Mouse (Mus musculus) hindbrain, embryonic 10.5 days (tissue): ENCODE data around the gene Prkag1. TPM values are rescaled to one million over a fixed set of nuclear protein-coding genes. Genes with fewer than 3 reads are reported as not detected.
A peak's percentile ranks its signal among the peaks of the same experiment; 100 is the strongest.

Source experiments
- DNase-seq: peaks from one replicate; pipeline ENCODE4 v3.0.0-alpha.2; 2017; ENCODE audit warnings: low spot score
- H3K27ac ChIP-seq: fragments of 300-500 bp; sonication (generic); 2 replicates; pipeline ENCODE4 v1.5.1; 2016; ENCODE audit warnings: mild to moderate bottlenecking, moderate library complexity
- H3K27me3 ChIP-seq: fragments of 300-500 bp; sonication (generic); 2 replicates; pipeline ENCODE4 v1.6.1; 2016; ENCODE audit warnings: mild to moderate bottlenecking; ENCODE audit not compliant: poor library complexity, insufficient read depth, severe bottlenecking
- H3K36me3 ChIP-seq: fragments of 300-500 bp; sonication (generic); 2 replicates; pipeline ENCODE4 v1.6.1; 2016; ENCODE audit warnings: mild to moderate bottlenecking, moderate library complexity
- H3K4me1 ChIP-seq: fragments of 300-500 bp; sonication (generic); replicated peaks from 2 replicates; pipeline ENCODE4 v1.6.1; 2016; ENCODE audit warnings: mild to moderate bottlenecking
- H3K4me3 ChIP-seq: fragments of 300-500 bp; sonication (generic); 2 replicates; pipeline ENCODE4 v1.5.1; 2016; ENCODE audit warnings: mild to moderate bottlenecking, moderate library complexity
- H3K9me3 ChIP-seq: fragments of 300-500 bp; sonication (generic); 2 replicates; pipeline ENCODE4 v1.6.1; 2016; ENCODE audit warnings: mild to moderate bottlenecking, moderate library complexity
- WGBS: fragments of 180-500 bp; shearing (Covaris S2); methylation state at CpG from one replicate; pipeline ENCODE4 v1.1.7; 2016; 5-methylcytosine and 5-hydroxymethylcytosine counted together
- polyA plus RNA-seq: library from polyadenylated mRNA; unstranded; fragments of >200 nt; fragmentation: Nextera tagmentation; extraction: Ambion mirVana; gene quantifications from 2 replicates; pipeline ENCODE4 v1.2.1, GENCODE M21; 2016

The Prkag1 gene
- 88.7 and 89.0 TPM in 2 replicates for polyA plus RNA-seq

DNA sequence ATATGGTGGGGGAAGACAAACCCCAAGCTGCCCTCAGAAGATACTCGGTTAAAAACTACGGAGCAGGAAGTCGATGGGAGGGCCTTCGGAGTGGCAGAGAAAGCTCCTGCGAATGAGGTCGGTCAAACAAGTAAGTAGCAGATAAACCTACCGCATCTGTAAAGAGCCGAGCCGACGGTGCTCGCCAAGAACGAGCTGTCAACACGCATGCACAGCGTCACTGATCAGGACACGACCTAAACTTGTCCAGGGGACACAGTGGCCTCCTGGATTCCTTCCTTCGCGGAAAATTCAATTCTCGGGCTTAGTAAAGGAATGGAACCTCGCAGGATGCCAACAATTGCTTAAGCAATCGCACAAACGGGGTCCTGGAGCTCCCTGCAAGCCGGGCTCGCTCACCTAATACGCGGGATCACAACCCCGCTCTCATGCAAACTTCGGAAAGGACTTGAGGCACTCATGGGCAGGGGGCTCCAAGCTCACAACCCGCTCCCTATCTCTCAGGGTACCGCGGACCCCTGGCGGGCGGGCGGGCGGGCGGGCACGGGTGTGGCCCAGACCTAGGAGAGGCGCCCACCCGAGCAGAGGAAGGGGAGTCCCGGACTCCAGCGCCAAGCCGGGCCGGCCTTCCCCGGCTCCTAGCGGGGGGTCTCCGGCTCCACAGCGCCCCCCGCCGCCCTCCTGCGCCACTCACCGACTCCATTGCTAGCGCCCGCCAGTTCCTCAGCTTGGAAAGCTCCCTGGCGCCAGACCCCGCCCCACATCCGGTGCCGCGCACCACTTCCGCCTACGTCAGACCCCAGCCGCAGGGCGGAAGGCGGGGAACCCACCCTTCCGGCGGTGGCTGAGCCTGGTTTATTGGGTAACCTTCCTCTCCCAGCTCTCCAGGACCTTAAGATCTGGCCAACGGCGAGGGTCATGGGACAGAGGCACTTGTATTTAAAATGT, at the start of gene Prkag1:
Gene Prkag1 (minus strand): TSS at position 786 of the 948 bp plus-strand sequence.
- H3K9me3 ChIP-seq: no peaks in the 10 kb centered on the region
- under 1% methylated on average over 66 of the region's 66 CpGs for WGBS
- peaks cover 20% of the 10 kb centered on the region for H3K4me1 ChIP-seq
- H3K27me3 ChIP-seq: no peaks in the 10 kb centered on the region
- peak within 1 kb of the TSS; percentile 92 for H3K27ac ChIP-seq
- DNase-seq: peak; percentile 98
- peak within 1 kb of the TSS; percentile 84 for H3K4me3 ChIP-seq
- H3K36me3 ChIP-seq: peaks cover 43% of the 10 kb centered on the region

DNA sequence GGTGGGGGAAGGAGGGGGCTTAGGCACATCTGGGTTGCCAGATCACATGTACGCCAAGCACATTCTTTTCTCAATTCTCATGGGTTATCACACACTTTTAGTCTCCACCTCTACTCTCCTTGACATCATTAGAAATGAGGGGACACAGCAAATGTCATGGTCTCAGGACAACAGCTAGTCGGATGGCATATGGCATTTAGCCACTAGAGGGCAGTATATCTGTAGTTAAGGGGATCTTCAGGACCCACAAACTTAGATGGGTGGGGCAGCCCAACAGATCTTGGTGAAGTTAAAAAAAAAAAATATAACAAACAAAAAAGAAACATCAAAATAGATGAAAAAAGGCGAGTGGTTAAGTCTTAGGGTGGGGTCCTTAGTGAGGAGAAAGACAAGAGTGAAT, 46.0 kb upstream of the Prkag1 start:
- no peaks in the 10 kb centered on the region for H3K27me3 ChIP-seq
- 16% methylated on average over 3 of the region's 3 CpGs for WGBS

GRCm38 (mm10) chr15:98871916-98872888, 40.9 kb upstream of the Prkag1 start:
- Histone ChIP-seq H3K9me3 (no peaks in the 10 kb centered on the region), H3K36me3 (peaks cover 13% of the 10 kb centered on the region), H3K4me3 (peak overlapping the region; percentile 99), H3K4me1 (peaks cover 46% of the 10 kb centered on the region), H3K27ac (peak overlapping the region; percentile 99), H3K27me3 (no peaks in the 10 kb centered on the region)
- peak; percentile 94 for DNase-seq
- under 1% methylated on average over 51 of the region's 51 CpGs for WGBS

More for the DNA sequence above, 46.0 kb upstream of the Prkag1 start:
- no peak overlapping the region for H3K27ac ChIP-seq
- DNase-seq: peak; percentile 57
- peaks cover 35% of the 10 kb centered on the region for H3K4me1 ChIP-seq
- peaks cover 8% of the 10 kb centered on the region for H3K36me3 ChIP-seq
- no peaks in the 10 kb centered on the region for H3K9me3 ChIP-seq
- H3K4me3 ChIP-seq: no peak overlapping the region

GRCm38 (mm10) chr15:98871070-98871915, 40.0 kb upstream of the Prkag1 start, which contains the start of gene Kmt2d:
Kmt2d (minus strand) TSS chr15:98871204.
- no peaks in the 10 kb centered on the region for H3K27me3 ChIP-seq
- H3K4me1 ChIP-seq: peaks cover 48% of the 10 kb centered on the region
- under 1% methylated on average over 73 of the region's 94 CpGs for WGBS
- H3K9me3 ChIP-seq: no peaks in the 10 kb centered on the region
- peak within 1 kb of the TSS; percentile 99 for H3K27ac ChIP-seq
- DNase-seq: no peak
- H3K36me3 ChIP-seq: peaks cover 22% of the 10 kb centered on the region
- H3K4me3 ChIP-seq: peak within 1 kb of the TSS; percentile 99

DNA sequence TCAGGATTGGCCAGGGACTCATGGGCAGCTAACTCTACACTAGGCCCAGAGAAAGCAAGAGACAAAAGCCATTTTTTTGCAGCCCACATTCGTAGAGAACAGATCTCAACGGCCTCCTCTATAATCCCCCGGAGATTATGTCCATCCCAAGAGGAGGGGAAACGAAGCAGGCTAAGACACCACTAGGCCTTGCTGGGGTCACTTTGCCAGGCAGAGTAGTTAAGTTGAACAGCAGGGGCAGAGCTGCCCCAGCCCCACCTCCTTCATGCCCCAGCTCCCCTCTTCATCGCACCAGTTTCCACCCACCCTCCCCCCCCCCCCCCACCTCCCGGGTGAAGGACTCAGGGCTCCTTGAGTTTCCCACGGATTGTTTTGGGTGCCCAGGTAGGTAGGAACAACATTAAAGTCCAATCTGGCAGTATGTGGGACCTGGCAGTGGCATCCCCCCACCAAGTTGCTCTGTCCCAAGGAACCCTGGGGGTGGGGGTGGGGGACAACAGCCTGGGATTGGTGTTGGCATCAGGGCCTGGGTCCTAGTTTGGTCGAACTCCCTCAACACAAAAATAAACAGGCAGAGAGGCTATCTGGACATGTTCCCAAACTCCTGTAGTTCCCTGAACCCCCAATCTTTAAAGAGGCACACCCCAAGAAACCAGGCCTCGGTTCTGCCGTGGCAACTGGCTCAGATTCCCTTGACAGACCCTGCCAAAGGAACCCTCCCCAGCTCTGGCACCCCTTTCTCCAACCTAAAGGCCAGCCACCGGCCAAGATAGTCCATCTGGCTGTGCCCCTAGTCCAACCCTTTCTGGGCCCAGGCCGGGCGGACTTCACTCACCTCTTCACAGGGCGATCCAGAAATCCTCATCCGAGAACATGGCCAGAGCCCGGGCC, 39.1 kb upstream of the Prkag1 start:
- no peaks in the 10 kb centered on the region for H3K27me3 ChIP-seq
- peaks cover 31% of the 10 kb centered on the region for H3K36me3 ChIP-seq
- H3K27ac ChIP-seq: peak overlapping the region; percentile 99
- WGBS: under 1% methylated on average over 16 of the region's 16 CpGs
- H3K4me3 ChIP-seq: peak overlapping the region; percentile 99
- DNase-seq: peak; percentile 38
- H3K4me1 ChIP-seq: peaks cover 48% of the 10 kb centered on the region
- no peaks in the 10 kb centered on the region for H3K9me3 ChIP-seq

DNA sequence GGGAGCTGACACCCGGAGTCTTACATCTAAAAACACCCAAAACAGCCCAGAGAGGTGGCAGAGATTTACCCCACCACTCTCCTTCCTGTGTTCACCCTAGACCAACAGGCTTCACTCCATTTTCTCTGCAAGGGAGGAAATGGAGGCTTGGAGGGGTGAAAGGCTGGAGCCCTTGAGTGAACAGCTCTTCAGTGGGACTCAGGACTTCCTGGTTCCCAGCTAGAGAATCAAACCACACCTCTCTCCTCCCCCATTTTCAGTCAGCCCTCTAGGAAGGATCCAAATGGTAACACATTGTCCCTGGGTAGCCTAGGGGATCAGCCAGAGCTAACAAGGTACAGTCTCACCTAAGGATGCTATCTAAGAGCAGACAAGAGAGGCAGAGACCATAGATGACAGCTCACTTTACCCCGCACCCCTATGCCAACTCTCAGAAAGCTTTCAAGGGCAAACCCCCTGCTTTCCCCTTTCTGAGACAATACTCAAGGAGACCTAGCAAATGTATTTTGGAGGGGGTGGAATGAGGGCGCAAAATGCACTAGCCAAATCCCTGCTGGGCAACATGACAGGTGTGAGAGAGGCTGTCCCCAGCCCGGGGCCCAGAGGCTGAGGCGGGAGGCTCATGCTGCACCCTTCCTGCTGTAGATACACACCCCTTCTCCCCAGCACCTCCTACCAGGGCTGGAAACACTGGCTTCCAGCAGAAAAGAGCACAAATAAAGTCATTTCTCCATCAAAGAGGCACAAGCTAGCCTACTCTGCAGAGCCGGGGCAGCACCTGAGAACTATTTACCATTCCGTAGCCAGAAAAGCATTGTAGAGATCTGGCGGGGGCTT, 38.2 kb upstream of the Prkag1 start:
- H3K36me3 ChIP-seq: peaks cover 40% of the 10 kb centered on the region
- H3K4me1 ChIP-seq: peaks cover 48% of the 10 kb centered on the region
- no peaks in the 10 kb centered on the region for H3K9me3 ChIP-seq
- peak overlapping the region; percentile 99 for H3K4me3 ChIP-seq
- H3K27ac ChIP-seq: peak overlapping the region; percentile 99
- WGBS: 13% methylated on average over 8 of the region's 8 CpGs
- no peak for DNase-seq
- no peaks in the 10 kb centered on the region for H3K27me3 ChIP-seq

DNA sequence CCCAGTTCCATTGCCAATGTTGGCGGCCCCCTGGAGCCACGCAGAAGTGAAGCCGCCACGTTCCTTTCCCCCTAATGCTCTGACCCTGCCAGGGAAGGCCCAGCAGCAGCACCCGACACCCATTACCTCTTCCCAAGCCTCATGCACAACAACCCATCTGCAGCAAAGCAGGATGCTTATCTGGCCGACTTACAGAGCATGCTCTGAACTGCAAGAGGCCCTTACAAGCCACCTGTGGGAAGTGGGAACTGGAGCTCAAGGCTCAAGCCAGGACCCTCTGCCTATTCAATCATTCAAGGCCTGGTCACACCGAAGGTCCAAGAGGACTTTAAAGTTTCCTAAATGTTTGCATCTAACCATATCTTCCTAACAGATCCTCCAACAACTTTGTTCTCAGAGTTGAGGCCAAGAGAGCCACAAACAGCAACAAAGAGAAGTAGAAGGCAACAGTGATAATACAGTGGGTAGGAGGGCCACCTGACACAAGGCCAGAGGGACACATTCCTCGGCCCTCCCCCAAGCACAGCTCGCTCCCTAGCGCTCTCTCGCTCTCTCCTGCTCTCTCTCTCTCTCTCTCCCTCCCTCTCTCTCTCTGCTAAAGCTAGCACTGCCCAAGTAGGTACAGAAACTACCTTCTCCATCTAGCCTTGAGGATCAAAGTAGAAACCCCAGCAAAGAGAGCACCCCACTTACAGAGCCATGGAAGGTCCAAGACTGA, 37.2 kb upstream of the Prkag1 start:
- H3K4me1 ChIP-seq: peaks cover 48% of the 10 kb centered on the region
- no peaks in the 10 kb centered on the region for H3K27me3 ChIP-seq
- 46% methylated on average over 11 of the region's 11 CpGs for whole genome bisulfite sequencing
- peak overlapping the region; percentile 99 for H3K4me3 ChIP-seq
- no peaks in the 10 kb centered on the region for H3K9me3 ChIP-seq
- DNase-seq: no peak
- H3K36me3 ChIP-seq: peaks cover 50% of the 10 kb centered on the region
- H3K27ac ChIP-seq: peak overlapping the region; percentile 35; the same call in 1 of the 2 replicates

GRCm38 (mm10) chr15:98867321-98867720, 36.0 kb upstream of the Prkag1 start:
- no peak overlapping the region for H3K27ac ChIP-seq
- no peaks in the 10 kb centered on the region for H3K9me3 ChIP-seq
- H3K4me3 ChIP-seq: peak overlapping the region; percentile 99; the same call in 1 of the 2 replicates
- DNase-seq: no peak
- H3K27me3 ChIP-seq: no peaks in the 10 kb centered on the region
- H3K4me1 ChIP-seq: peaks cover 38% of the 10 kb centered on the region
- WGBS: 80% methylated on average over 6 of the region's 6 CpGs
- peaks cover 62% of the 10 kb centered on the region for H3K36me3 ChIP-seq

DNA sequence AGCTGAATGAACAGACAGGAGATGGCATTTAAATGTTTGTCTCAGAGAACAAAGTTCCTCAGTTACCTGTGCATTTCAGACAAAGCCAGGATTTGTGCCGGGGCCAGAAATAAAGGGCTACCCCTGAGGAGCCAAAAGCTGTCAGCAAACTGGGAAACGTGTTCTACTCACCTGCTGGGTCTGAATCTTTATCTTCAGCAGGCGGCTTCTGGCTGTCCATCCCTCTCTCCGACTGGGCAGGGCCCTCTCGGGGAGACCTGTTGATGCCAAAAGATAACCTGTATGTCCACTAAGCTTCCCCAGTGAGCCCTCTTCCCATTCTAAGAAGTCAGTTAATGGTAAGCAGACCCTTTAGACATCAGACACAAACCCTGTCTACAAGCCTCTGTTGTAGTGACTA, 35.2 kb upstream of the Prkag1 start:
- no peak for DNase-seq
- peaks cover 42% of the 10 kb centered on the region for H3K4me1 ChIP-seq
- no peak overlapping the region for H3K27ac ChIP-seq
- H3K27me3 ChIP-seq: no peaks in the 10 kb centered on the region
- H3K4me3 ChIP-seq: 0 out of 2 replicates have a peak overlapping the region, but pooled peaks have one; percentile 99
- 90% methylated on average over 5 of the region's 5 CpGs for WGBS
- H3K36me3 ChIP-seq: peaks cover 70% of the 10 kb centered on the region
- no peaks in the 10 kb centered on the region for H3K9me3 ChIP-seq

- Histone ChIP-seq H3K27me3 (no peaks in the 10 kb centered on the region), H3K4me3 (no peak overlapping the region), H3K4me1 (peaks cover 42% of the 10 kb centered on the region), H3K36me3 (peaks cover 78% of the 10 kb centered on the region), H3K27ac (no peak overlapping the region), H3K9me3 (no peaks in the 10 kb centered on the region)
- DNase-seq: no peak
- WGBS: 97% methylated on average over 8 of the region's 8 CpGs
These were observed 34.5 kb upstream of the Prkag1 start for GRCm38 (mm10) chr15:98865771-98866170.
